Mouse (Mus musculus) T-helper 1 cell (primary cell): Measurements from ENCODE around the gene Cav3.

Source experiments
- in situ Hi-C: fragments of 300-600 bp; cut with MboI, MseI; formaldehyde crosslinking; loops from one replicate; pipeline ENCODE4 v1.15.1; 2025; ENCODE audit warnings: high pct_unique_total_duplicates

Cav3 gene

DNA sequence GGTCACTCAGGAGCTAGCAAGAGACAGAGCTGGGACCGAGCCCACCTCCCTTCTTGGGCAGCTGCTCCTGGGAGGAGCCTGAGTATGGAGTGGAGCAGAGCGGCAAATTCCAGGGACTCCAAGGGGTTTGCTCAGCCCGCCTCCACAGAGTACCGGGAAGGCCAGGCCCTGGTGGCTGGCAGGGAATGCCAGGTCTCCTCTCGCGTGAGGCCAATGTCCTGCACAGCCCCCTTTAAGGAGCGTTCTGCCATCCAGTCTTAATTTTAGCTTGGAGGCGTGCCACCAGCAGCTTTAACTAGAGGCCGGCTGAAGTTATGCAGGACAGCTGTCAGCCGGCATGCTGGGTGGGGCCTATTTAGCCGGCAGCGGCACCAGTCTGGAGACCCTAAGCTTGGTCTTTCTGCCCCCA is at the start of gene Cav3:
Gene Cav3, plus strand, starts transcription at position 165 of the 409 bp plus-strand sequence.
- in situ Hi-C loops = no loop called here

DNA sequence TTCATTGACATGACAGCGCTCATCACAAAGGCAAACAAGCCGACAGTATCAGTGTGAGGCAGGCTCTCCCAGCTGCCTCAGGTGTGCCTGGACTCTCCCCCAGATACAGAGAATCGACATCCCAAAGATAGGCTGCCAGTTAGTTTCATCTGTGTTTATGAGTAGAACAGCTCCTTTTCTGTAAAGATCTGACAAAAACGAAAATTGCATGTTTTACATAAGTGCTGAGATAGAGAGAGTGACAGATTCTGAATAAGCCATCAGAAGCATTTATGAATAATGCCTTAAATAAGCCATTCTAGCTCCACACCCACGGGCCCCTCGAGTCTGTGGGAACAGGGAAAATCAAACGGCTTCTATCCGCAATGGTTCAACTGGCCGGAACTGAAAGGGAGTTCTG is 40.0 kb upstream of the Cav3 start:
- in situ Hi-C loops = no loop called here

DNA sequence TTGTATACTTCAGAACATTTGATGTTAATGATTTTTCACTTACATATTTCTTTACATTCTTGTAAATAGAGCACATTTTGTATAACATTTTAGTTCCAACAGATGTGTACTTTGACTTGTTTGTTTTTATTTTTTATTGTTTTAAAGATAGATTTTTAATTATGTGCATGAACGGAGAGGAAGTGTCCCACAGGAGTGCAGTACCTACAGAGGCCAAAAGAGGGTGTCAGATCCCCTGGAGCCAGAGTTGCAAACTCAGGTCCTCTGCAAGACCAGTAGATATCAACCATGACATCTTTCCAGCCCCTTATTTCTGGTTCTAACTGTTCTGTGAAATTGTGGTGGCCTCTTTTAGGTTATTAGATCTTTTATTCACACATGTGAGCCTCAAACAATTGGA is 38.4 kb upstream of the Cav3 start:
- in situ Hi-C loops = loop anchor here (5.0 kb wide), 1 partner anchor 61 kb away; no protein-coding TSS in a partner anchor

DNA sequence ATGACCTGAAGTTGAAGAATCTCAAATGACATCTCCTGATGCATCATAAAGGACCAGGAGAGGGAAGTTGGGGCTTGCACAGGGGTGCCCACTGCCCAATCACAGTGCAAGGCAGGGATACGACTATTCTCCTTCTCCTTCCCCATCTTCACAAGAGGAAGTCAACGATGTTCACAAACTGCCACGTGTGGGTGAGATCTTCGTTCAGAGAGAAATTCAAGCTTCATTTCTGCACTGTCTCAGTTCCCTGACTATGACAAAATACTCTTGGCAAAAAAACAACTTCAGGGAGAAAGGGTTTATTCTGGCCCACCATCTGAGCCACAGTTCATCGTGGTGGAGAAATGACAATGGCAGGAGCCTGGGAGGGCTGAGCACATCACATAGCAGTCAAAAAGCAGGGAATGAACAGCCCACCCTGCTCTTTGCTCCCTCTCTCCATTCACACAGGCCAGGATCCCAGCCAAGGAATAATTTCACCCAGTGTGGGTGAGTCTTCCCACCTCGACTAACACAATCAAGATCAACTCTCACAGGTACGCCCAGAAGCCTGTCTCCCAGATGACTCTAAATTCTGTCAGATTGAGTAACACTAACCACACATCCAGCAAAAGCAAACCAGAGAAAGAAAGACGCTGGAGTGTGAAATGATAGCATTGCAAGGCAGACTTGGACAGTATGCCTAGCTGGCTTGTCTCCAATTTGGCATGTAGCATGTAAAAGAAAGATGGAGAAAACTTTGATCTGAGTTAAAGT is 35.4 kb upstream of the Cav3 start:
- in situ Hi-C loops = loop anchor here (5.0 kb wide), 1 partner anchor 58 kb away; no protein-coding TSS in a partner anchor

DNA sequence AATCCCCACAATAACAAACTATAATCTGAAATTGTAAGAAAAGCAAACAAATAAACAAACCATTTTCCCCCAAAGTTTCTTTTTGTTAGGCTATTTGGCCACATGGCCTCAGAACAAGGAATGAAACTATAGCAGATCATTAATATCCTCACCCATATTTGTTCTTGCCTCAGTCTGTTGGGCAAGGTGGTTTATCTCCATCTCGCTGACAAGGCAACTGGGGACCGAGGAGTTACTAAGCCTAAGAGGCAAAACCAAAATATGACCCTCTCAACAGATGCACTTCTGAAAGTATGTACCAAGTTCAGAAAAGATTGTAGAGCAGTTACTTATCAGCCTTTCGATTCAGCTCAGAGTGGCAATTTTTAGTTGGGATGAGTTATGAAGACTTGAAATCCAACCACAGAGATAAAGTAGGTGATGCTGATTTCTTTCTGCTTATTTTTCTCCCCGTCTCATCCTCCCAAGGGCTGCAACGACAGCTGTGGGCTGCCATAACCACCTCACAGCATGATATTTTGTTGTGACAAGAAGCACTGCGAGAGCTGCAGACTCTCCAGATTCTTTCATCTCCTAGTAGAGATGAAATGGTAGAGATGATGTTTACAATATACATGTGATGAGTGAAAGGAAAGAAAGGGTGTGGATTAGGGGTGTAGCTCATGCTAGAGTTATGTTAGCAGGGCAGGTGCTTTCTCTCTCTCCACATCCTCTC is 33.1 kb upstream of the Cav3 start:
- in situ Hi-C loops = no loop called here

DNA sequence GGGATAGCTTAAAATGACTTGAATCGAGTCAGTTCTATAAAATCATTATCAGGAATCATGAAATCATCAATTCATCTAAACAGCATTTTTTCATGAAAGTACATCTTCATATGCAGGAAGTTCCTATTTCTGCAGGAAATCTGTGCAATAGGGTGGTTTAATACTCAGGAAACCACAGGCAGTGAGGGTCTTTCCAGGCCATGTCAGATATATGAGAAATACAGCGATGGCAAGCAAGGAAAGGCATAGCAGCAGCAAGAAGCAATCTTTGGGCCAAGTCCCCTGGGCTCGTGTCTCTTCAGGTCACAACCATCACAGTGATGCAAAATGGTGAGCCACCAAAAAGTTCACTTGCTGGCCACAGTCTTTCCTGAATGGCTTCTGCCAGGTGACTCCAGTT is 13.6 kb upstream of the Cav3 start:
- in situ Hi-C loops = no loop called here

DNA sequence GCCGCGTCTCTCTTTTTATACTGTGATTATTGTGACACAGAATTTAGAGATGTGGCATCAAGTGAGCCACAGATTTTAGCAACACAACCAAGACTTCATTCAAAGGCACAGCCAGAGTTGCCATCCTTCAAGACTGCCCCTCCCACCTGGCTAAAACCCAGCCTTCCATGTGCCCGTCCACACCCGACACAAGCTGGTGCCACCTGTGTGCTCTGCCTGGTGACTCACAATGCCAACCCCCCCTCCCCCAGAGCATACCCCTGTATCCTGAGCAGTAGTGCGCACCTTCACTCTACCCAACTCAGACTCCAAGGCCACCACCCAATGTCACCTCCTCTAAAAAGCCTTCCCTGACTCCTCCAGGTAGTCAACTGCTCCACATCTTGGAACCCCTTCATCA is 2.2 kb downstream of the Cav3 start:
- in situ Hi-C loops = no loop called here

DNA sequence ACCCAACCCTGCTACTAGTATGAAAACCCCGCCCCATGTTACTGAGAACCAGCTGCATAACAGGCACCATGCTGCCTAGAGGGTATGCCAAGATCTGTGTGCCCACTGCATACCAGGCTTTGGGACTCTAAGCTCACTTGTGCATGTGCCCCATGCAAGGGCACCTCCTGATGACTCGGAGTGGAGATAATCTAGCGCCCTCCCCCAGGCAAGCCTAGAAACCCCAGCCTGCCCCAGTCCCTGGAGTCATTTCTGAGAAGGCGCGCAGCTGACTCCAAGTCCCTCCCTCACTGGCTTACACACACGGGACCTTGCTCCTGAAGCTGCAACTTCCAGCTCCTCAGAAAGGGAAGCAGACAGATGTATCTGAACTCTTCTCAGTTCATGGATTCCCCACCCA is 4.0 kb downstream of the Cav3 start:
- in situ Hi-C loops = no loop called here

DNA sequence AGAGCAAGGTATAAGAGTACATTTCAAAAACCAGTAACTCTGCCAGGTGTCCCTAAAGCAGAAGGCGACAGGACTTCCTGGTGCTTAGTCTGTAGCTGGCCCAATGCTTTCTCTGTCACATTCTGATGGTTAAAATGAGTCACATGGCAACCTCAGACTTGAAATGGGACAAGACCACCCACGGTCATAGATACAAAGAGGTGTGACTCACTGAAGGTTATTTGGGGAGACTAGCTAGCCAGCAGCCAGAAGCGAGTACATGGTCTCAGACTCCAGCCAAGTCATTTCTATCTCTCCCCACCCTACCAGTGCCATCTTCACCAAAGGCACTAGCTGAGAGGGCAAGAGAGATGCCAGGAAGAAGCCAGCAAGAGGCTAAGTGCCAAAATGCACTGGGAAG is 6.1 kb downstream of the Cav3 start:
- in situ Hi-C loops = no loop called here

DNA sequence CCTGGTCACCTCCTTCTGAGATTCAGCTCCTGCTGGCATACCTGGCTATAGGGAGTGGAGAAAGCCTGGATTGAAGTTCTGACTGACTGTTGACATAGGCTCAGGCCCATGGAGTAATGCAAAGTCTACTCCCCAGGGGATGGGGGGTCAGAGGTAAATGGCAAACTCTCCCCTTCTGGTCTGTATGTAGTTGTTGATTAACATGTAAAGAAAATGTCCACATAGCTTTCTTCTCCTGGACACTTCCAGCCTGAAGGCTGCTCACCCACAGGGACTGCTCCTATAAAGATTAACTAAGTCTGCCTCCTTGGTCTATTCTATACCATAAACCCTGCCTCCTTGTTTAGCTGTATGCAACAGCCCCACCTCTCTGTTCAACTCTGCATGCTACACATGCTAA is 6.7 kb downstream of the Cav3 start:
- in situ Hi-C loops = no loop called here

DNA sequence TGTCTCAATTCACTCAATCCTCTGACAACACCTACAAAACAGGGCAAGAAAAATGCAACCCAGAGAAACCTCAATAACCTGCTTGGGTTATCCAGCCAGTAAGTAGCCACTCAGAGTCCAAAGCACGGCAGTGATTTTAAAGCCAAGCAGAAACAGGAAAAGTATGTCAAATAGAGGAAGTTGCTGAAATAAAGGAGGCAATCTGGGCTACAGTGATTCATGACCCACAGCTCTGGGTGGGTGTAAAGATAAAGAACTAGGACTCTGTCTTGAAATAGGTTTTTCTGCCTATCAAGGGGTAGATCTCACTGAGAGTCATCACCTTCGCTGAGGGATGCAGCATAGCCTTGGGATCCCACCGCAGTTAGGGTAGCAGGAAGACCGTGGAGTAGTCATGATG is 12.3 kb downstream of the Cav3 start:
- in situ Hi-C loops = no loop called here

DNA sequence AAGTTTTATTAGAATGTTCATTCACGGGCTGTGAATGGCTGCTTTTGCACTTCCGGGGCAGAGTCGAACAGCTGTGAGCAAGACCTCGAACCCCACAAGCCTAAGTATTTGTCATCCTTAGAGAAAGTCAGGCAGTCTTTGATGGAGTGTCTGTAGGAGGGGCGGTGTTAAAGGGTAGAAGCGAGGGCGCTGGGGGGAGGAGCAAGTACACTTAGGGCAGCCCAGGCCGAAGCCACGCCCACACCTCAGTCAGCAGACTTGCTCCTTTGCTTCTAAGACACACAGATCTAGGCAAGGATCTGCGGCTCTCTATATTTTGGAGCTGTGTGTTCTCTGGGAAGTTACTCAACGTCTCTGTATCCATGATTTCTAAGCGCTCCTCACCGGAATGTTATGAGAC is 20.6 kb downstream of the Cav3 start:
- in situ Hi-C loops = loop anchor here (5.0 kb wide), 1 partner anchor 58 kb away; no protein-coding TSS in a partner anchor

DNA sequence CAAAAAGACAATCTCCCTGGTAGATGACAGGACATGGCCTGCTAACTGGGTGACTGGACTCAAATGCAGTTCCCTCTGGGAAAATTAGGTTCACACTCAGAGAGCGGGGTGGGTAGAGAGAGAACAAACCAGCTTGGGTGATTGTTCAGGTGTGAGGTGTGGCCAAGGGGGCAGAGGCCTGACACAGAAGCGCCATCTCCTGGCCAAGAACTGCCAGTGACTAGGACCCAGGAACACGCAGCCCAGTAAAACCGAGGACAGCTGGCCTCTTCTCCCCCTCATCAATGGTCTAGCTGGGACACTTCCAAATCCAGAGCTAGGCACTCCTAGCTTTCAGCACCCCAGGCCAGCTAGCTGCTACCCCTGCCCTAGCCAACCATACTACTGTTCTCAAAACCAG is 25.0 kb downstream of the Cav3 start:
- in situ Hi-C loops = loop anchor here (5.0 kb wide), 1 partner anchor 62 kb away; no protein-coding TSS in a partner anchor

DNA sequence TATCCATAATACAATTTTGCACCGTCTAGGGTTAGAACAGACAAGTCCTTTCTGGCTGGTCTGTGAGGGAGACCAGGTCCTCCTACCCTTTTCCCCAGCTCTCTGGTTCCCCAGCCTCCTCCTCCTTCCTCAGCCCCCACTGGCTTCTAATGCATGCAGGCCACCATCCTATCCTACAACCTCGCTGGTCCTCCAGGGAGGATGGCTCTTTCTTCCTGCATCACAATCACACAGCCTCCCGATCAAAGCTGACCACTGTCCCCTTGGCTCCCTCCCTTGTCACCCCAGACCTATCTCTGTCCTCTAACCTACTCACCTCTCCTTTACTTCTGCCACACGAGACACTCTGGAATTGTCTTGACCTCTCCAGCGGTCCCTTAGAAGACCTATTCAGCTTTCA is 28.7 kb downstream of the Cav3 start:
- in situ Hi-C loops = no loop called here

DNA sequence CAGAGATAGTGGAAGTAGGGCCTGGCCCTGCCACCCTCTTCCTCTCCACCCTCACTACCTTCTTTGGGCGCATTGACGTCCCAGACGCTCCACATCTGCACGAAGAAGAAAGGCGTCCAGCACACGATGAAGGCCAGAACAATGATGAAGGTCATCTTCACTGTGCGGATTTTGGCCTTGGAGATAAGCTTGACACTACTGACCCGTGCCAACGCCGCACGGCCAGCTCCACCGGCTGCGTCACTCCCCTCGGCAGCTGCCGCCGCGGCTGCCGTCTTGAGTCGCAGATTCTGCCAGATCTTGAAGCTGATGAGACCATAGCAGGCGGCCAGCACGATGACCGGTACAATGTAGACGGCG is 29.5 kb downstream of the Cav3 start:
- in situ Hi-C loops = no loop called here

DNA sequence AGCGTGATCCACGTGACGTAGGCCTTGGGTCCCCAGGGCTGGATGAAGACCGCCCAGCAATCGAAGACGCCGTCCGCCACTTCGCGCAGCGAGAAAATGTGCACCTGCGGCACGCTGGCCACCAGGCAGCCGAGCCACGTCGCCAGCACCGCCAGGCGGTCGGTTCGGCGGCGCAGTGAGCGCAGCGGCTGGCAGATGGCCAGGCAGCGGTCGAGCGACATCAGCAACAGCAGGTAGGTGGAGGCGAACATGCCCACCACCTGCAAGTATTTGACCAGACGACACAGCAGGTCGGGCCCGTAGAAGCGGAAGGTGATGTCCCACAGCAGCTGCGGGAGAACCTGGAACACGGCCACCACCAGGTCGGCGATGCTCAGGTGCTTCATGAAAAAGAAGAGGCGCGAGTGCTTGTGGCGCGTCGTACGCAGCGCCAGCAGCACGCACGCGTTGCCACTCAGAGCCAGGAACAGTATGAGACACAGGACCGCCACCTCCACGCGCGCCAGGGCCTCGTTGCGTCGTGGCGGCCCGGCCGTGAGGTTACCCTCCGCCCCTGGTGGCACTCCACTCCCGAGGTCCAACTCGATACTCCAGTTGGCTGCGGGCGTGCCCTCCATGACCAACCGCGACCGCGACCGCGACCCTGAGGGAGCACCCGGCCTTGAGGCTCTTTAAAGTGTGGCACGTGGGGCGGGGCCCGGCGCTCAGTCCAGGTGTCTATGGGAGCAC is 30.0 kb downstream of the Cav3 start:
- in situ Hi-C loops = no loop called here

DNA sequence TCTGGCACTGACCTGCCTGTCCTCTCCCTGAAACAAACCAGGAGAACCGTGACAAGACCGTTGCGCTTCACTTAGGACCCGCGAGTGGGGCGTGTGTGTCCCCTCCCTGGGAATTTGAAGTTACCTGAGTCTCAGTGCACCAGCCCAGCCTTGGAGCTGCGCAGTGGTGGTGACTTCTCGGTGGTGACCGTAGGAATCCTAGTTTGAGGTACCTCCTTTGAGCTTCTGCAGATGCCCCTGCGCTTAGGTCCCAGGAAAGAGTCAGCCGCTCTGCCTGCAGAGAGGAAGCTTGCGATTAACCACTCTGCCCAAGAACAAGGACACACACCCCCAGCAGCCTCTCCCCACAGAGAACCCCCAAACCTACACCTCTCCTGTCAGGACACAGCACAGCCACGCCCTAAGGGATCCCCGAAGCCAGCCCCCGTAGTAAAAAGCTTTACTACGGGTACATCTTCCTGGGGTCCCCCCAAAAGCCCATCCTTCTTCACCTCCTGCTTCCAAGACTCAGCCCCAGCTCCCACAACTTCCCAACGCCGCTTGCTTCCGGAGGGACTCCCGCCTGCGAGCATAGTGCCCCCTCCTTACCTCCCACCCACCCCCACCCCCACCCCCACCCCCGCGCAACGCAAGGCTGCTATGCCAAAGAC is 30.7 kb downstream of the Cav3 start, which contains the start of gene Oxtr:
Gene Oxtr, minus strand, starts transcription at position 34 of the 650 bp plus-strand sequence.
- in situ Hi-C loops = no loop called here

DNA sequence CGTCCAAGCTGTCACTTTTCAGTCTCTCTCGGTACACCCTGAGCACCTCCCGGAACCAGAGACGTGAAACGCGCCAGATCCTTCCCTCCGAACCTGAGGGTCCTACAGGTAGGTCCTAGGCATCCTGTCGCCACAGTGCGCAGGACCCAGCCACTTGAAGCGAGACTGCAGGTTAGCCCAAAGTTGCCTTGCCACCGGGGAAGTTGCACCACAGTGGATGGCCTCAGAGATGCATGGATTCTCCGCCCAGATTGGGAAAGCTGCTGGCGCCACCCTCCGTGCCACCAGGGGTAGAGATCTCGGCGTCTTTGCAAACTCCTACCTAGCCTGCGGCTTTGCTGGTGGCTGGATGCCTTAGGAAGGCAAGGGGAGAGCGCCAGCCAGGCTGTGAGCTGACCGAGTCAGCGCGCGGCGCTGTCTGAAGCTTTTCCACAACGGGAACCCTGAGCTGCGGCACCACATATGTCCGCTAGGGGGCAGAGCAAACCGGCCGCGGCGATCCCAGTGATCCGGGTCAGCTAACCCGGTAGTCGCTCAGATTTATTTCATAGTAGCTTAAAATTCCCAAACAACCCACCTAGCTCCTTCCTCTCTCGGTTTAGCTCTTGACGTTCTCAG is 31.4 kb downstream of the Cav3 start:
- in situ Hi-C loops = no loop called here

DNA sequence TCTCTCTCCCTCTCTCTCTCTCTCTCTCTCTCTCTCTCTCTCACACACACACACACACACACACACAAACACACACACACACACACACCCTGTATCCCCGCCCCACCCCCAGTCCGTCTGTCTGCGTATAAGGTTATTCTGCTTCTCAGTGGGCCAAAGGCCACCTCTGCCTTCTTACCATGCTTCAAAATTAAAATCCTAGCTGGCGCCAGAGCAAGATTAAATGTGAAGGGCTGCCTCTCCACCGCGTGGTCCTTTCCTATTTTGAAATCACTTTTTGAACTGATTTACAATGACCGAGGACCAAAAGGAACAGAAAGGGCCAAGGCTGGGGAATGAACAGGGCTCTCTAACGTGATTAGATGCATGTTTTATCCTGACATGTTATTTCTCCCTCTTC is 32.2 kb downstream of the Cav3 start:
- in situ Hi-C loops = no loop called here

DNA sequence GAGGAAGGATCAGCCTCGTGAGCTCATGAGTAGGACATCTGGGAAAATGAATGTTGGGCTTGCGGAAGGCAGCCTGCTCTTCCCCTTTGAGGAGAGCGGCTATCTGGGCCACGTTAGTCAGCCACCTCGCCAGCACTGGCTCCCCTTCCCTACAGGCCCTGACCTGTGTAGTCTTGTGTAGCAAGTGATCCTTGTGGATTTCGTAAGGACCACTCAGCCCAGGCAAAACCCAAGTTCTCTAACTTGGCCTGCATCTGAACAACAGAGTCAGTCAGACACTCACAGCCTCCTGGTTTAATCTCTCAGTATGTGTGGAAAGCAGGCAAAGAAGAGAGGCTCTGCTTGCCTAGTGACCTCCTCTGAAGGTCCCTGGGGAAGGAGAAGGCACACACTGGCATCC is 33.4 kb downstream of the Cav3 start:
- in situ Hi-C loops = no loop called here

DNA sequence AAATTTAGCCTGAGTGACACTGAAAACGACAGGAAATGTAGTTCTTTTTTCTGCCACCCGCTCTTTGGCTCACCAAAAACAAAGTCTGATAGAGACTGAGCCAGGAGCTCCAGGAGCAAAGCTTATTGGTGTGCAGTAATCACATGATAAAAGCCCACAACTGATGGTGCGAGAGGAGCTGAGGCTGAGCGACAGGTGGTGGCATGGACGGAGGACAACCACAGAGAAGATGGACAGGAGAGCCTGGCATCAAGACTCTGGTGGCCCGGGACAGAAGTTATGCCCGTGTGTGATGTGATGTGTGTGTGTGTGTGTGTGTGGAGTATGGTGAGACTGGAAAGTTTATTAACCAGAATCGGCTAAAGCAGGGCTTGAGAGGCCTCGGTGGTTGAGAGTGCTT is 34.1 kb downstream of the Cav3 start:
- in situ Hi-C loops = no loop called here
